Mouse (Mus musculus): ENCODE results near the gene Ada. TPM values are rescaled to one million over a fixed set of nuclear protein-coding genes. Genes with fewer than 3 reads are reported as not detected.
A peak's percentile ranks its signal among the peaks of the same experiment; 100 is the strongest.

Gene Ada
- total RNA-seq, 4 experiments from 2014 or later: 0.73 to 1.6 (median 1.5) TPM

- DNase-seq (ENCODE audit: low spot score in 2 of 2): no peak
Measured at GRCm38 (mm10) chr2:163732021-163732420, 18.0 kb downstream of the Ada start.

GRCm38 (mm10) chr2:163728300-163728699, 21.7 kb downstream of the Ada start:
- no peak for DNase-seq (ENCODE audit: low spot score in 2 of 2)

- no peak for DNase-seq (ENCODE audit: low spot score in 2 of 2)
Measured at GRCm38 (mm10) chr2:163726766-163727393, 23.2 kb downstream of the Ada start.

- peak; percentile 73 to 81 for DNase-seq (ENCODE audit: low spot score in 2 of 2)
Measured at GRCm38 (mm10) chr2:163722550-163722949, 27.5 kb downstream of the Ada start.

GRCm38 (mm10) chr2:163719616-163720015, 30.4 kb downstream of the Ada start:
- no peak for DNase-seq (ENCODE audit: low spot score in 2 of 2)

GRCm38 (mm10) chr2:163718951-163719603, 31.0 kb downstream of the Ada start:
- DNase-seq (ENCODE audit: low spot score in 2 of 2): peak; percentile 71 to 80

GRCm38 (mm10) chr2:163718526-163718925, 31.5 kb downstream of the Ada start:
- DNase-seq (ENCODE audit: low spot score in 2 of 2): no peak

GRCm38 (mm10) chr2:163716853-163717252, 33.2 kb downstream of the Ada start:
- DNase-seq (ENCODE audit: low spot score in 2 of 2): no peak

- no peak for DNase-seq (ENCODE audit: low spot score in 2 of 2)
Measured at GRCm38 (mm10) chr2:163716448-163716847, 33.6 kb downstream of the Ada start.

- DNase-seq (ENCODE audit: low spot score in 2 of 2): no peak
Measured at GRCm38 (mm10) chr2:163713340-163713739, 36.7 kb downstream of the Ada start.

GRCm38 (mm10) chr2:163712874-163713273, 37.2 kb downstream of the Ada start:
- no peak for DNase-seq (ENCODE audit: low spot score in 2 of 2)

GRCm38 (mm10) chr2:163712473-163712872, 37.6 kb downstream of the Ada start:
- no peak for DNase-seq (ENCODE audit: low spot score in 2 of 2)

- DNase-seq (ENCODE audit: low spot score in 2 of 2): no peak
Measured at GRCm38 (mm10) chr2:163711368-163711868, 38.6 kb downstream of the Ada start.

- no peak for DNase-seq (ENCODE audit: low spot score in 2 of 2)
Measured at GRCm38 (mm10) chr2:163710606-163711159, 39.4 kb downstream of the Ada start.

- no peak for DNase-seq (ENCODE audit: low spot score in 2 of 2)
Measured at GRCm38 (mm10) chr2:163710000-163710399, 40.0 kb downstream of the Ada start.

- no peak for DNase-seq (ENCODE audit: low spot score in 2 of 2)
Measured at GRCm38 (mm10) chr2:163708763-163709250, 41.2 kb downstream of the Ada start.

- DNase-seq (ENCODE audit: low spot score in 2 of 2): no peak
Measured at GRCm38 (mm10) chr2:163708321-163708720, 41.7 kb downstream of the Ada start.

GRCm38 (mm10) chr2:163703599-163704260, 46.3 kb downstream of the Ada start:
- DNase-seq (ENCODE audit: low spot score in 2 of 2): no peak

- DNase-seq (ENCODE audit: low spot score in 2 of 2): no peak
Measured at GRCm38 (mm10) chr2:163702921-163703320, 47.1 kb downstream of the Ada start.

- no peak for DNase-seq (ENCODE audit: low spot score in 2 of 2)
Measured at GRCm38 (mm10) chr2:163702431-163702830, 47.6 kb downstream of the Ada start.

- DNase-seq (ENCODE audit: low spot score in 2 of 2): no peak
Measured at GRCm38 (mm10) chr2:163699078-163699780, 50.8 kb downstream of the Ada start.

Measured in layer of hippocampus, adult 8-10 months (tissue).